Mouse (Mus musculus) cerebellum, adult 11-12 months (tissue): ENCODE measurements around the gene Safb2.
A peak's percentile ranks its signal among the peaks of the same experiment; 100 is the strongest.
"Not testable (repeated sequence)": the region's sequence is repeated elsewhere in the genome, so short reads cannot be mapped to it uniquely, and the experiment has no call there.

Experiments used
- DNase-seq: peaks from one replicate; pipeline ENCODE4 v3.0.0; 2022

Safb2 gene

DNA sequence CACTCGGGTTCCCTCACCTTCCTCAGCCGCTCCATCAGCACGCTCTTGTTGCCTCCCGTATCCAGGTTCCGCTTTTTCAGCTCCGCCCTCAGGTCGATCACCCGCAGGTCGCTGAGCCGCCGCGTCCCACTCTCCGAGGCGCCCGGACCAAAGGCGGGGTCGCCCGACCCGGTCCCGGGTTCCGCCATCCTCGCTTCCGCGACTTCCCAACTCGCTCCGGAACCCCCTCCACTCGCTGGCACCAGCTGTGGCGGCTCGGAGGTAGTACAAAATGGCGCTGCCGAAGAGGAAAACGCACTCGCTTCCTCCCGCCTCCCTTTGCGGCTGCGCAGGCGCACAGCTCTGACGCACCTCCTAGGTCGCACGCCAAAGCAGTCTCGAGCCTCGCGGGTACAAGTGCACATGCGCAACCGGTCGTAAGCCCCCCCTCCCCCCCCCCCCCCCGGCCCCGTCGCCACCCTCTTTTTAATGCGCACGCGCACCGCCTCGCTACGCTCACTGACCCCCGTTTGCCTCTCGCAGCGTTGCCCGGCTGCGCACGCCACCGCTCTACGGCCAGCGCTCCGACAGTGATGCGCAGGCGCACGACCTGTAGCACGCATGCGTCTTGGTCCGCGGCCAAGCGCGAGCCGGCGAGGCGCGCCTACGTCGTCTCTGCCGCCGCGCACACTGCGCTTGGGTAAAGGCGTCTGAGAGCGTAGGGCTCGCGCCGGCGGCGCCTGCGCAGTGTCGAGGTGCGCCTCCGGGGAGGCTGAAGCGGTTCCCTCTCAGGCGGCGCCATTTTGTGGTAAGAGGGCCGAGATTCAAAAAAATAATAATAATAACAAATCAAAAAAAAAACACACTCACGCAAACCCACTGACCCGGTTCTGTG is at the start of gene Safb2, which contains the start of gene Safb:
Gene Safb2, minus strand, starts transcription at position 329 of the 874 bp plus-strand sequence.
Gene Safb, plus strand, starts transcription at position 569 of the 874 bp plus-strand sequence.
- peak; percentile 100 for DNase-seq

DNA sequence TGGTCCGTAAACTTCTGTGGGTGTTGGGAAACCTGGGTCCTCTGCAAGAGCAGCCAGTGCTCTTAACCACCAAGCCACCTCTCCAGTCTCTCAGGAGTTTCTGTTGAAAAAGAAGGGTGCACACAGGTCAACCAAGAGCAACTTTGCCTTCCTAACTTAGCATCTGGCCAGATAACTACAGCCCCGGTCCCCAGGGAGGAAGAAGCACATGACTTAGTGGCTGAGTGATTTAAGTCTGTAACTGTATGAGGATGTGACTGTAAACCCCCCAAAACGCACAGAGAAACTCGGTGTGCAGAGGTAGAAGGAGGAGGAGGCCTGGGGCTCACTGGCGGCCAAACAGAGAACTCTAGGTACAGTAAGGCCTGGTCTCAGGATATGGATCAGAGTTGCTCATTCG is 49.6 kb upstream of the Safb2 start:
- no peak for DNase-seq

DNA sequence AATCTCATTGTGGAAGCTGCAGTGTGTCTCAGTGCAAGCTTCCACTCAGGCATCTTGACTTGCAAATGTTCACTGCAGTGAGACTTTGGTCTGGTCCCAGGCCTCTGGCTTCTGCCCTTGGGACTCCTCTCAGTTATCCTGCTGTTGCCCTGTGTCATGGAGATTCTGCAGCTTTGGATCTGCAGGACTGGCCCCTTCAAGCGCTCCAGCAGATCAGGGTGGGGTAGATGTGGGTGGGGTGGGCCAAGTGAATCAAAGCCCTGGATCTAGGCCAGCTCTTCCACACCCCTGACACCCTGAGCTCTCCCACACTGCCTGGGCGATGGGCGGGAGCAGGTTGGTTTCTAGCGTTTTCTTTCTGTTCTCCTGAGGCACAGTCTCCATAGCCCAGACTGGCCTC is 47.4 kb upstream of the Safb2 start:
- DNase-seq, result no peak

DNA sequence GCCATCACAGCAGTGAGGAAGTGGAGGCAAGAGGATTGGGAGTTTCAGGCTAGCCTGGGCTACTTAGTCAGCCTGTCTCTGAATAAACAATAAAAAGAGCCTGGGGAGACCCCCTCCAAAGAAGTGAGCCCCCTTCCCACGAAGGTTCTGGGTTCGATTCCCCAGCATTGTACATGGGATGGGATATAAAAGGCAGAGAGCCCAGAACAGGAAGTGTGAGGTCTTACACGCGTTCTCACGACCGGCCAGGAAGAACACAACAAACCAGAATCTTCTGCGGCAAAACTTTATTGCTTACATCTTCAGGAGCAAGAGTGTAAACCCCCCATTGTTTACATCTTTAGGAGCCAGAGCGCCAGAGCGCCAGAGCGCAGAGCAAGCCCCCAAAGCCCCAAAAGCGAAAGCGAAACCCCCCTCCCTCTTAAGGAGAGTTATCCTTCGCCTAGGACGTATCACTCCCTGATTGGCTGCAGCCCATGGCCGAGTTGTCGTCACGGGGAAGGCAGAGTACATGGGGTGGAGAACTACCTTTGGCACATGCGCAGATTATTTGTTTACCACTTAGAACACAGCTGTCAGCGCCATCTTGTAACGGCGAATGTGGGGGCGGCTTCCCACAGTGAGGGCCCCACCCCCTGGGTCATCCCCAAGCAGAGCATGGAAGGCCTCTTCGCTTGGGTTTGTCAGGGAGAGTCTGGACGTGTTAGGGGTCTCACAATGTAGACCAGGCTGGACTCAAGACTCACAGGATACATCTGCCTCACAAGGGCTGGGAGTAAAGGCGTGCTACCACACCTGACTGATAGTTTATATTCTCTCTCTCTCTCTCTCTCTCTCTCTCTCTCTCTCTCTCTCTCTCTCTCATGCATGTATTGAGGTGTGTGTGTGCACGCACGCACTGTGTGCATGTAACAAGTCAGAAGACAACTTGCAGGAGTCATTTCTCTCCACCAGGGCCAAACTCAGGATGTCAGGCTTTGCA is 45.7 kb upstream of the Safb2 start:
- DNase-seq, result peak; percentile 20

DNA sequence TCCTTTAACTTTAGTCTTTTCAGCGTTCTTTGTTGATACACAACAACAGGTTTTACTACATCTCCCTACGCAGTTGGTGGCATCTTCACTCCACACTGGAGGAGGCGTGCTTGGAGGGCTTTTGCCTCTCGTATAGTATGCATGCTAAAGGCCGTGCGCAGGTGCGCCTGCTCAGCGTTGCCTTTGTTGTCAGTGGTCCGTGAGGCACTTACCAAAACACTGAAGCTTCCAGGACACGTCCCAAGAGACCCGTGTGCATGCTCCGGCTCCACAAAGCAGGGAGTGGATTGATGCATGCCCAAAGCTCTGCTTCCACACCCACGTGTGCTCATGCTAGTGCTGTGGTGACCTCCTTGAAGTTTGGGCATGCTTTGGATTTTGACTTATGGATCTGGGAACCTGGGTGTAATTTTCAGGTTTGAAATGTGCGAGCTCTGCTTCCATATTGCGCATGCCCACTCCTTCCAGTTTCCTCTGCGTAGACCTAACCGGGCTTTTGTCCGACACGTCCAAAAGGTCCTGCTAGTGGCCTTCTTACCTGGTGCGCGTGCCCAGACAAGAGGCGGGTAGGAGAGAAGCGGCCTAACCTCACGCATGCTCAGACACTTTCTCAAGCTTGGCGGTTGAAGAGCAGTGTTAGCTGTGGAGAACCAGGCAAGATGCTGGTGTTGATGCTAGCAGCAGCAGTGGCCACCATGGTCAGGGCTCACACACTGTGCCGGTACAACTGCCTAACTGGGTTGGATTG is 43.3 kb upstream of the Safb2 start, which contains the start of gene Catsperd:
Gene Catsperd, plus strand, starts transcription at position 614 of the 748 bp plus-strand sequence.
- DNase-seq, result peak; percentile 72

DNA sequence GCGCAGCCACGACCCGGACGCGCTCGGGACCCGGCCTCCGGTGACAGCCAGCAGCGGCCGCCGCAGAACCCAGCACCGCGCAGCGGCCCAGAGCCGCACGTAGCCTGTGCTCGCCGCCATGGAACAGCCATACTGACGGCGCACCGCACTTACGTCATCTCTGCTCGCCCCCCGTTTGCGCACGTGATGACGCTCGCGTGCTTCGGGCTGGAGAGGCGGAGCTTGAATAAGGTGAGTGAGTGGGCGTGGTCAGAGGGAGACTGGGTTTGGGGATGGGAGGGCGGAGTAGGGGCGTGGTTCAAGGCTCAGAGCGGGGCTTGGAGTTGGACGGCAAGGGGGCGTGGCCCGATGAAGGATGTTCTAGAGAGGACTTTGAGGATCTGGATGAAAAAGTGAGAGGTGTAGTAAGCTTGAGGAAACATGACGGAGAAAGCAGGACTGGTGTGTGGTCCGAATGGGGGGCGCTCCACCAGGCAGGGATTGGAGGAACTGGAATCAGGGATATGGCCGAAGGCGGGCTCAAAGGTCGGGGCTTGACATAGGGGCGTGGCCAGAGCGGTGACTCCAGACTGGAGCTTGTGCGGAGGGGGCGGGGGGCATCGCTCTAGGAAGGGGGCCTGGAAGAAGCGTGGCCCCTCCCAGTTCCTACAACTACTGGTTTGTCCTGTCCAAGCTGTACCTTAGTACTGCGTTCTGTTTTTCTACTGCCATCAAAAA is 42.5 kb upstream of the Safb2 start, which contains the start of gene Lonp1:
Gene Lonp1, minus strand, starts transcription at position 134 of the 717 bp plus-strand sequence.
- peak; percentile 97 for DNase-seq

DNA sequence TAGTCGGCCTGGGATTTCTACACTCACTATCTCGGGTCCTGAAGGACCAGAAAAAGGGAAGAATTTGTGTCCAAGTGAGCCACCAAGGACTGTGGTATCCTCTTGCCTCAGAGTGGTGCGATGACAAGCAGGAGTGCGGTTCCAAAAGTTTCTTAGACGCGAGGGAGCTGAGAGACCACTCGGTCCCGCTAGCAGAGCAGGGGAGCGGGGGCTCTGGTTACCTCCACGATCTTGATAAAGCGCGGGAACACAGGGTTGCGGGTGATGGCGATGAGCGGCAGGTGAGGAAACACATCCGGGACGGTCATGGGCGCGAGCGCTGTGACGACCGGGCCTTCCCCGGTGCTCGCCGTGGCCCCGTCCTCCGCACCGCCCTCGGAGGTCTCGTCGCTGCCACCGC is 41.9 kb upstream of the Safb2 start:
- DNase-seq, result no peak

DNA sequence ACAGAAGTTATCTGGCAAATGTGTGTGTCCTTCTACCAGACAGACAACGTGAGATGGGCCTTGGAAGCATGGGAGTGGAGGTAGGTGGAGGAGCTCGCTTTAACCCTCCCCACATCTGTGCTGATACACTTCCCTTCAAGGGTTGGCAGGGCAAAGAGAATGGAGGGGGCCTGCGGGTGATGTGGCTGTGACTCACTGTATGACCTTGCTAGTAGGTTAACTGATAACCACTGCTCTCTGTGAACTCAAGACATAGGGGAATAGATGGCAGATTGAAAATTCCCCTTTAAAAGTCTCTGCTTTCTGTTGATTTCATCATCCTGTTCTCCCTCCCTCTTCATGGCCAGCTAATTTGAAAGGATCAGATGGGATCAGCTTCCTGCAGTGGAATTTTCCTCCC is 41.1 kb upstream of the Safb2 start:
- peak; percentile 30 for DNase-seq

DNA sequence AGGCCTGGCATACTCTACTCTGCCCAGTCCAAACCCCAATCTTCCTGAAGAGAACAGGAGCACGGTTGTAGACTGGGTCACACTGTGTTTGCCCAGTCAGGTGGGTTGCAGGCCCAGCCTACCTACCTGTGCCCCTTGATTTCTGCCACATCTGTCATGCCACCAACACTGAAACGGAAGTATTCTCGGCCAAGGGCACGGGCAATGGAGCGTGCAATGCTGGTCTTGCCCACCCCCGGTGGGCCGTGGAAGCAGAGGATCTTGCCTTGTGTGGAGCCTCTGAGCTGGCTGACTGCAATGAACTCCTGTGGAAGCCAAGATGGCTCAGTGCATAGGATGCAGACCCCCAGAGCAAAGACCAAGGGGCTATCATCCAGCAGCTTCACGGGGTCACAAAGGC is 33.2 kb upstream of the Safb2 start:
- DNase-seq, result peak; percentile 12

DNA sequence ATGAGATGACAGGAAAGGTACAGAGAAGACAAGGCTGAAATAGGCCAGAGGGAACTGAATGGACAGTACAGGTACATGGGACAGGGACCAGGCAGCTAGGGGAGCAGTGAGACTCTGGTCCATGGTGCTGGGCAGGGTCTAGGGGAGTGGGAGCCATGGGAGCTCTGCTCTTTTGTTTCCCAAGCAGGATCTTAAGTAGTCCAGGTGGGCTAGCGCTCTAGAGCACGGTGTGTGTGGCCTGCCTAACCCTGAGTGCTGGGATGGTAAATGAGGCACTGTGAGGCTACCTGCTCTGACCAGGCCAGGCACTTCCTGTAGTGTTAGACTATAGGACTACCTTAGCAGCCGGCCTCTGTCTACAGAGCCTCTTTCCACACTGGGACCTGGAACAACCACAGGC is 32.3 kb upstream of the Safb2 start:
- DNase-seq, result peak; percentile 7

DNA sequence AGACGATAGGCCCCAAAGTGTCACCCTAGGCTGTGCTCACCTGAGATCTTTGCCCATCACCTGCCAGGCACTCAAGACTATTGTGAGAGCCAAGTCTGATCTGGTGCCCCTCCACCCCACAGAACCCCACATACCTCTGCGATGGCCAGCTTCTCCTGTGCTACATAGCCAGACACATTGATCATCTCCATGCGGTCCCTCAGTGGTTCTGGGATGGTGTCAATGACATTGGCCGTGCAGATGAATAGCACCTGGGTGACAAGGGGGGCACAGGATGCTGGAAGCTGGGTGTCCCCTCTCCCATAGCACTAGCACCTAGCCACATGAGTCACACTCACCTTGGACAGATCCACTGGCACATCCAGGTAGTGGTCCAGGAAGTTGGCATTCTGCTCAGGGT is 31.4 kb upstream of the Safb2 start:
- peak; percentile 29 for DNase-seq

DNA sequence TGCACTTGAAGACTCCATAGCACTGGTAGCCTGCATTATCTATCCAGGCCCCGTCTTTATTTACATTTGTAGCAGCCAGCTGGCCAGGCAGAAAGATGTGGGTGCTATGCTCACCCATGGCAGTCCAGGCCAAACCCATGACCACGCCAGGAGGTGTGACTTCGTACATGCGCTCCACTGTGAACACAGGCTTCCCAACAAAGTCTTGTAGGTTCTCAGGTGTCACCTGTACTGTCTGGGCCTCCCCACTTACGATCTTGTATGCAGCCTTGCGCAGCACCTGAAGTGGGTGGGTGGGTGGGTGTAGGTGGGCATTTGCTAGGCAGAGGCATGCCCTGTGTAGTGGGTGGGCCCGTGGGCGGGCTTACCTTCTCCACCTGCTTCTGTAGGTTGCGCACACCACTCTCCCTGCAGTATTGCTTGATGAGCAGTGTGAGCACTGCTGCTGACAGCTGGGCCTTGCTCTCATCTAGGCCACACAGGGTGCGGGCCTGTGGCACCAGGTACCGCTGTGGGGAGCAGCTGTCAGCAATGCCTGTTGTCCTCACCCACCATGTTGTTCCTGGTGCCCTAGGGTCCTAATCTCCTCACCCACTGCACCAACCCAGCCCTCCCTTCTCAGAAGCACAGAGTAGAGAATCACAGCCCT is 30.9 kb upstream of the Safb2 start:
- peak; percentile 36 for DNase-seq

DNA sequence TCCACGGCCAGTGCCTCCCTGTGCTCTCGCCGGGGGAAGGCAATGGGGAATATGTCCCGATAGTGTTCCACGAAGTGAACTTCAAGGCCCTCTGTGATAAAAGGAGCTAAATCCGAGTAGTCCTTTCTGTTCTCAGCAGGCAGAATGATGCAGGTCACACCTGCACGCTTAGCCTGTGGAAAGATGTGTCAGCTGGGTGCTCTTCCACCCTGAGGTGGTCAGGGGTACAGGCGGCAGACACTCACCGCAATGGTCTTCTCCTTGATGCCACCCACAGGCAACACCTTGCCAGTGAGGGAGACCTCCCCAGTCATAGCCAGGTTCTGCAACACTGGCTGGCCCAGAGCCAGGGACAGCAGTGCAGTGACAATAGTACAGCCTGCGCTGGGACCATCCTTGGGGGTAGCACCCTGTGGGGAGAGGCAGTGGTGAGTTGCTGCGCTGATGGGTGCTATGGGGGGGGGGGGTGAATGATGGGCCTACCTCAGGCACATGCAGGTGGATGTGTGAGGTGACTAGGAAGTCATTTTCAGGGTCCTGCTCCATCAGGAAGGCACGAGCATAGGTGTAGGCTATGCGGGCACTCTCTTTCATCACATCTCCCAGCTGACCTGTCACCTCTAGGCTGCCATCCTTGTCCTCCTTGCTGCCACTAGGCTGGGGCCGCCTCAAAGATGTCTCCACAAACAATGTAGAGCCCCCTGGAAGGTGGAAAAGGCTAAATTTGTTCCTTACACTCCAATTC is 30.2 kb upstream of the Safb2 start:
- peak; percentile 66 for DNase-seq

DNA sequence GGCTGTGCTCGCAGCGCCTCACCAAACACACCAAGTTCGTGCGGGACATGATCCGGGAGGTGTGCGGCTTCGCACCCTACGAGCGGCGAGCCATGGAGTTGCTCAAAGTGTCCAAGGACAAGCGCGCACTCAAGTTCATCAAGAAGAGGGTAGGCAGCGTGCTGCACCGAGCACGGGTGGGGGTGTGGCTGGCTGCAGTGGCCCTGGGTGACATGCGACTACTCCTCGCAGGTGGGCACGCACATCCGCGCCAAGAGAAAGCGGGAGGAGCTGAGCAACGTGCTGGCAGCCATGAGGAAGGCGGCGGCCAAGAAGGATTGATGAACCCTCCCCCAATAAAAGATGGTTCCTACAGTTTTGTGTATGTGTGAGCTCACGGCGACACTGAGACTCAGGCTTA is 29.5 kb upstream of the Safb2 start:
- peak; percentile 67 for DNase-seq

DNA sequence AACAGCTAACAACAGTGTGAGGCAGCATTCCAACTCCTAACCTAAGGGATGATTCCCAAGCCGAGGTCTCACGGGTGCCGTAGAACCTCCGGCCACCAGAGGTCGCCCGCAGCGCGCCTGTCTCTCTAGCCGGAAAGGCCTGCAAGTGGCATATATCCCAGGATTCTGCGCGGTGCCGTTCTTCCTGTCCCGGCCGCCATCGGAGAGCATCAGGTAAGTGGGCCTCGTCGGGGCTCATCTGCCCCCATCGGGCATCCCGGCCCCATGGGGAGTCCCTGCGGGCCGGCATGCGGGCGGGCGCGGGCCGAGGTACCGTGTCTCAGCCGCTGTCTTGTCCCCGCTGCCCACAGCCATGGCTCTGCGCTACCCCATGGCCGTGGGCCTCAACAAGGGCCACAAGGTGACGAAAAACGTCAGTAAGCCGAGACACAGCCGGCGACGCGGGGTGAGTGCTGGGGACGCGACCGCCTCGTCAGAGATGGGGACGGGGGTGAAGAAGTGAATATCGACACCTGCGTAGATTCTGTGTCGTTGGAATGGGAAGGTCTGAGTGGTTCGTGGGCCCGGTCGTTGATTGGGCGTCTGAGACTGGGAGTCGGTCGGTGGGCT is 29.0 kb upstream of the Safb2 start, which contains the start of gene Rpl36:
Gene Rpl36, plus strand, starts transcription at position 181 of the 609 bp plus-strand sequence.
- peak; percentile 94 for DNase-seq

DNA sequence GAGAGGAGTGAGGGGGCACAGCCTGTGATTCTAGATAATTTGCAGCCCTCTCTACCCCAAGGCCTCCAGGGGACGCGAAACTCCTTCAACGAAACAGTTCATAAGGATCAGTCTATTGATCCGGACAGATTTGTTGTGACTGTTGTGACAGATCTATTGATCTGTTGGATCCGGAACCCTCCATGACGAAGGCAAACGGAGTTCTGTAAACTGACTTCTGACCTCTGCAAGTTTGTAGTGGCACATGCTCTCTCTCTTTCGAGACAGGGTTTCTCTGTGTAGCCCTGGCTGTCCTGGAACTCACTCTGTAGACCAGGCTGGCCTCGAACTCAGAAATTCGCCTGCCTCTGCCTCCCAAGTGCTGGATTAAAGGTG is 28.2 kb upstream of the Safb2 start:
- DNase-seq, result not testable (repeated sequence)

DNA sequence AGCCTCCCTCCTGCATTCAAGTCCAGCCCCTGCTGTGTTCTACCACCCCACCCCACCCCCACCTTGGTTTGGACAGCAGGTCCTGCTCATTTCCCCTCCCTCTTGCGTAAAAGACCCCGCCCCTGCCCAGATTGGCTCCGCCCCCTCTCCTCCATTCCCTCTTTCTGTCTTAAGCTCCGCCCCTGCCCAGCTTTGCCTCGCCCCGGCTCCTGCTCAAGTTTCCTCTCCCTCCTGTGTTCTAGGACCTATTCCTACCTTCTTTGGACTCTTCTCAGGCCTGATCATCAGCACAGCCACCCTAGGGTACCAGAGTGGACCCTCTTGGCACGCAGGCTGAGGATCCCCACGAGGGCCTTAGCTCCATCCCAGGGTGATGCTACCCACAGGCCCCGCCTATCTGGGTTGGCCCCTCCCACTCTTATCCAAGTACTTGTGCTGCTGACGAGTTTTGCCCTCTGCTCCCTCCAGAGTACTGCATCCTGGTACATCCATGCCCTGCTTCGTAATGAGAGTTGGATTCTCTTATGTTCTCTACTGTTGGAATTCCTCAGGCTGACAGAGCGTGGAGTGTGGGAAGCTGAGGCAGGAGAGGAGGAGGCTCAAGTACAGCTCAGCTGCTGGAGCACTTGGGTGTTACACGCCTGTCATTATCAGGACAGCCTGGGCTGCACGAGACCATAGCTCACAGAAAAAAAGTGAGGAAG is 27.6 kb upstream of the Safb2 start:
- peak; percentile 72 for DNase-seq

DNA sequence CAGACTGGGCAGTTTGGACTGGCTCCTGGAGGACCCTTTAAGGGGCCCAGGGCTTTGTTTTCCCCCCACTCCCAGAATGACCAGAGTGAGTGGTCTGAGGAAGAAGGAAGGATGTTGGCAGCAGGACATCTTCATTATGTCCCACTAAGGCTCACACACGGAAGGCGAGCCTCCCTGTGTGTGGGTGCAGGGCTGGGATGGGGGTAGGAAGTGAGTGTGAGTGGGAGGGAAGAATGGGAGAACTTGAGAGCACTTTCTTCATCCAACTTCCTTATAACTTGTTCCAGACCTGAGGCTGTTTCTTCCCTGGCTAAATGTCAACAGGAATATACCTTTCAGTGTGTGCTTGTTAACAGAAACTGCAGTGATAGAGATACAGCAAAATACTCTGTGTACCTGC is 26.9 kb upstream of the Safb2 start:
- no peak for DNase-seq

DNA sequence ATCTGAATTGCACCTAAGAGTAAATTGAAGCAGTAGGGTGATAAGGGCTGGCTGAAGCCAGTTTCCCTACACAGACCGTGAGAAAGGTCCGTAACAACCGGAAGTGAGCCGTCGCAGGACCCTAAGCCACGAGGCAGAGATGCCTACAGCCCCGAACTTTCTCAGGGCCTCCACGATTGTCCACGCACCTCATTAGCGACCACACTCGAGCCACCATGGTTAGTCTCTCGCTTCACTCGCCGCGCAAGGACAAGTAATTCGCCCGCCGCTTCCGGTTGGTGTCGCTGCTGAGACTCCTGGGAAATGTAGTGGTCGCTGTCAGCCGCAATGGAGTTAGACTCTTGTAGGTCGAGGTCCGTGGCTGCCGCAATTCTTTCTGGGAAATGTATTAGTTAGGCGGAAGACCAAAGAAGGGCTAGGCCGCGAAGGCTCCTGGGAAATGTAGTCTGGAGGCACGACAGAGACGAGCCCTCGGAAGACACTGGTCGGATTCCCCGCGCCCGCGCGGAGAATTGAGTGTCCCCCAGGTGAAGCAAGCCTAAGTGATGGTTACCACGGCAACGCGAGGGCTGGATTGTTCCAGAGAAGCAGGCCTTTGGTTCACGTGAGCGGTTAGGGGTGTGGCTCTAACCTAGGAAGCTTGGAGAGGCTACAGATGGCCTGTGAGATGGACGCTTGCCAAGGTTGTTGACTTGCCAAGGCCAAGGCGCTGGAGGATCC is 25.2 kb upstream of the Safb2 start, which contains the start of gene 2410015M20Rik:
Gene 2410015M20Rik, minus strand, starts transcription at position 320 of the 720 bp plus-strand sequence.
- peak; percentile 98 for DNase-seq
